Mouse (Mus musculus) midbrain, embryonic 13.5 days (tissue): ENCODE measurements around the gene Hsp90b1. TPM values are rescaled to one million over a fixed set of nuclear protein-coding genes. Genes with fewer than 3 reads are reported as not detected.
A peak's percentile ranks its signal among the peaks of the same experiment; 100 is the strongest.

ENCODE experiments used
- ATAC-seq: fragments of 200-750 bp; cut with Nextera tagmentation; 2 replicates; pipeline ENCODE4 v1.8.0; 2017; ENCODE audit warnings: mild to moderate bottlenecking, moderate TSS enrichment, moderate library complexity
- H3K27ac ChIP-seq: fragments of 300-500 bp; sonication (generic); 2 replicates; pipeline ENCODE4 v1.5.1; 2015; ENCODE audit warnings: inconsistent platforms, mild to moderate bottlenecking, moderate library complexity
- H3K27me3 ChIP-seq: fragments of 300-500 bp; sonication (generic); 2 replicates; pipeline ENCODE4 v1.6.1; 2015; ENCODE audit warnings: mild to moderate bottlenecking, inconsistent platforms
- H3K36me3 ChIP-seq: fragments of 300-500 bp; sonication (generic); 2 replicates; pipeline ENCODE4 v1.6.1; 2015; ENCODE audit warnings: mild to moderate bottlenecking, inconsistent platforms
- H3K4me1 ChIP-seq: fragments of 300-500 bp; sonication (generic); replicated peaks from 2 replicates; pipeline ENCODE4 v1.6.1; 2015; ENCODE audit warnings: inconsistent platforms
- H3K4me2 ChIP-seq: fragments of 300-500 bp; sonication (generic); replicated peaks from 2 replicates; pipeline ENCODE4 v1.6.1; 2015; ENCODE audit warnings: moderate library complexity, mild to moderate bottlenecking, inconsistent platforms
- H3K4me3 ChIP-seq: fragments of 300-500 bp; sonication (generic); replicated peaks from 2 replicates; pipeline ENCODE4 v1.5.1; 2015; ENCODE audit warnings: mild to moderate bottlenecking, inconsistent platforms
- H3K9ac ChIP-seq: fragments of 300-500 bp; sonication (generic); replicated peaks from 2 replicates; pipeline ENCODE4 v1.6.1; 2015; ENCODE audit warnings: mild to moderate bottlenecking, inconsistent platforms
- H3K9me3 ChIP-seq: fragments of 300-500 bp; sonication (generic); 2 replicates; pipeline ENCODE4 v1.6.1; 2016; ENCODE audit warnings: mild to moderate bottlenecking, inconsistent platforms
- WGBS: fragments of 180-500 bp; shearing (Covaris S2); methylation state at CpG from one replicate; pipeline ENCODE4 v1.1.7; 2015; 5-methylcytosine and 5-hydroxymethylcytosine counted together
- polyA plus RNA-seq: library from polyadenylated mRNA; unstranded; fragments of >200 nt; fragmentation: Nextera tagmentation; extraction: Ambion mirVana; gene quantifications from 2 replicates; pipeline ENCODE4 v1.2.1, GENCODE M21; 2015

The Hsp90b1 gene
- polyA plus RNA-seq, result 345 and 354 TPM in 2 replicates

DNA sequence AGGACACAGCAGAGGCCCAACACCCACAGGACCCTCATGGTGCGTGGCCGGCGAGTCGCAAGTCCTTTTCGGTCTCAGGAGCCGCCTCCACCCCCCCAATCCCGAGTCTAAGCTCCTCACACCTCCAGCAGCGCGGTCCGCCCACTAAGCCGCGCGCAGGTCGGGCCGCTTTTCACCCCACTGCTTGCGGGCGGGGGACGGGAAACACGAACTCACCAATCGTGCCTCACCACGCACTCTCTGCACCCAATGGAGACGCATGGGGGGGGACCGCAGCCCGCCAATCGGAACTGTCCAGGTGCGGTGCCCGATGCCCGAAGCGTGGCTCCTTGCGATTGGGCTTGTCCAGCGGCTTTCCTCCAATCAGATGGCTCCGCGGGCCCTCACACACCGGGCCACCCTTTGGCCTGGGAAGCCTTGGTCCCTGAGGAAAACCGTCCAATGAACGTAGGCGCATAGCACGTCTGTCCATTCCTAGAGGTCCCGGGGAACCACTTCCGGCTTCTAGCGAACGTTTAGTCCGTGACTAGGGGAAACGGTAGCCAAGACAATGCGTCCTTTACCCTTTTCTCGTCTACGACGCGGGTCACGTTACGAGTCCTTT, at the start of gene Hsp90b1, which contains the start of gene Ttc41:
Gene Hsp90b1 (minus strand): TSS at position 192 of the 604 bp plus-strand sequence.
Gene Ttc41 (plus strand): TSS at position 494 of the 604 bp plus-strand sequence.
- H3K9ac ChIP-seq, result peak within 1 kb of the TSS; percentile 90
- no peaks in the 10 kb centered on the region for H3K27me3 ChIP-seq
- ATAC-seq, result peak; percentile 99
- peak within 1 kb of the TSS; percentile 96 for H3K4me2 ChIP-seq
- peaks cover 30% of the 10 kb centered on the region for H3K36me3 ChIP-seq
- H3K4me1 ChIP-seq, result peaks cover 48% of the 10 kb centered on the region
- under 1% methylated on average over 51 of the region's 51 CpGs for WGBS
- peak within 1 kb of the TSS; percentile 93 for H3K27ac ChIP-seq
- H3K4me3 ChIP-seq, result peak within 1 kb of the TSS; percentile 93
- H3K9me3 ChIP-seq, result no peaks in the 10 kb centered on the region

DNA sequence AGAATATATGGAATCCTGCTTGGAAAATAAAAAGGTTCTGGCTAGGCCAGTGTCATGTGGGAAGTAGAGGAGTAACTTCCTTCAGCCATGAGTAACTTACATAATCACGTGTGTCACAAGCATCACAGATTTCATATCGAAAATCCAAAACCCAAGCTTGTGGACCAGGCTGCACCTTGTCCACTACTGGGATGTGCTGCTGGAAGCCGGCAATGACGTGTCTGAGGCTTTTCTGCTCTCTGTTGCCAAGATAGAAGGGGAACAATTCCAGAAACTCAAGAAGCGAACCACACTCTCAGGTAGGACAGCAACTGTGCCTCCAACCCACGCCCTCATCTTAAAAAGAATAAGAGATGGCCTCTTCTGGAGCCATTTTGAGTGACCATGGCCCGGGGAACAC, 39.0 kb upstream of the Hsp90b1 start:
- no peak for ATAC-seq
- Histone ChIP-seq H3K4me2 (no peak overlapping the region), H3K27ac (no peak overlapping the region), H3K9me3 (no peaks in the 10 kb centered on the region), H3K36me3 (no peaks in the 10 kb centered on the region), H3K9ac (no peak overlapping the region), H3K4me3 (no peak overlapping the region), H3K27me3 (no peaks in the 10 kb centered on the region), H3K4me1 (no peaks in the 10 kb centered on the region)
- WGBS, result 89% methylated on average over 7 of the region's 7 CpGs

DNA sequence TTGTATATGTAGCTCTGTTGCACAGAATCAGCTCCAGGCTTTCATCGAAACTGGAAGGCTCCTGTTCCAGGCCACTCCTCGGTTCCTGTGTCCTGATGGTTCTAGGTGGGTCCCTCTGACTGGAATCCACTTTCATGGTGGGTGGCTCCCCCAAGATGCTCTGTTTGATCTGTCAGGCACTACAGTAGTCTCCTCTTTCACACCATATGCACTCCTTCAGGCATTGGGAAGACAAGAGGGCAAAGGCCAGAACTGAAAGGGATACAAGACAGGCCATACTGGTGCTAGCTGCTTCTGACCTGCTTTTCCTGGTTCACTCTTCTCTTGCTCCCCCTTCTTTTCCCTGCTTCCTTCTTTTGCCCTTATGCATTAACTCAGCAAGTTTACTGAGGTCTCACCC, 37.6 kb upstream of the Hsp90b1 start:
- no peaks in the 10 kb centered on the region for H3K9me3 ChIP-seq
- no peak overlapping the region for H3K4me3 ChIP-seq
- H3K36me3 ChIP-seq, result no peaks in the 10 kb centered on the region
- no peaks in the 10 kb centered on the region for H3K27me3 ChIP-seq
- H3K4me1 ChIP-seq, result no peaks in the 10 kb centered on the region
- no peak overlapping the region for H3K9ac ChIP-seq
- H3K27ac ChIP-seq, result no peak overlapping the region
- 97% methylated on average over 2 of the region's 2 CpGs for WGBS
- H3K4me2 ChIP-seq, result no peak overlapping the region
- ATAC-seq, result no peak

DNA sequence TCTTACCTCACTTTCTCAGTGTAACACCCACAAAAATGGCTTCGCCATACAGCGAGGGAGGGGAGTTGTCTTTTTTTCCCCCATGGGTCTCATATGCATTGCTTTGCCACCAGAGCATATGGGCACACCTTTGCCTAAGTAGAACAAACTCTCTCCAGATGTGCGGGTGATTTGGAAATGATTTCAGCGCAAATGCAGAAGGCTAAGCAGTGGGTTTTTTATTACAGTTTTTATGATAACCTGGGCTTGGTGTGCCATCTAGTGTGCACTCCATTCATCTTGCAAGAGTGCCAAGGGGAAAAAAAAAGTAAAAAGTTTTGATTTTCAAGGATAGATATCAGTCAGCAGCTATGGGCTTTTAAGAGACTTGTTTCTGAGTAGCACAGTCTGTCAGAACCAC, 29.7 kb upstream of the Hsp90b1 start:
- Histone ChIP-seq H3K27me3 (0 out of 2 replicates have a peak, but pooled peaks cover 2% of the 10 kb centered on the region), H3K9me3 (no peaks in the 10 kb centered on the region), H3K9ac (no peak overlapping the region), H3K4me3 (no peak overlapping the region), H3K27ac (no peak overlapping the region), H3K4me2 (no peak overlapping the region), H3K36me3 (no peaks in the 10 kb centered on the region), H3K4me1 (no peaks in the 10 kb centered on the region)
- ATAC-seq, result no peak
- 92% methylated on average over 4 of the region's 4 CpGs for WGBS

DNA sequence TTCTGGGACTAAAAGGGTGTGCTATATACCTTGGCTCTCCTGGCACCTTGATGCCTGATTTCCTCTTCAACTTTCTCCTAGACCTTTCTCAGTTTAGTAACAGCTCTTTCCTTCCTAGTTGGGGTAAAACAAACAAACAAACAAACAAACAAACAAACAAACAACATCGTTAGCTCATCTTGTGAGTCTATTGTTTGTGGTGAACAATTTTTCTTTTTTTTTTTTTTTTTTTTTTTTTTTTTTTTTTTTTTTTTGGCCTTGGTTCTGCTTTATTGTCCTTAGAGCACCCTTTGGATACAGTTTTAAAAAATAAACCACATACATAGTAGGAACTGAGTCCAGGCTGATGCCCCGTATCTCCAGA, 26.2 kb upstream of the Hsp90b1 start:
- peaks cover 11% of the 10 kb centered on the region for H3K4me1 ChIP-seq
- ATAC-seq, result no peak
- no peaks in the 10 kb centered on the region for H3K36me3 ChIP-seq
- 0 out of 2 replicates have a peak, but pooled peaks cover 3% of the 10 kb centered on the region for H3K27me3 ChIP-seq
- H3K4me3 ChIP-seq, result no peak overlapping the region
- no peaks in the 10 kb centered on the region for H3K9me3 ChIP-seq
- no peak overlapping the region for H3K27ac ChIP-seq
- WGBS, result 61% methylated on average over 2 of the region's 2 CpGs
- no peak overlapping the region for H3K4me2 ChIP-seq
- no peak overlapping the region for H3K9ac ChIP-seq

DNA sequence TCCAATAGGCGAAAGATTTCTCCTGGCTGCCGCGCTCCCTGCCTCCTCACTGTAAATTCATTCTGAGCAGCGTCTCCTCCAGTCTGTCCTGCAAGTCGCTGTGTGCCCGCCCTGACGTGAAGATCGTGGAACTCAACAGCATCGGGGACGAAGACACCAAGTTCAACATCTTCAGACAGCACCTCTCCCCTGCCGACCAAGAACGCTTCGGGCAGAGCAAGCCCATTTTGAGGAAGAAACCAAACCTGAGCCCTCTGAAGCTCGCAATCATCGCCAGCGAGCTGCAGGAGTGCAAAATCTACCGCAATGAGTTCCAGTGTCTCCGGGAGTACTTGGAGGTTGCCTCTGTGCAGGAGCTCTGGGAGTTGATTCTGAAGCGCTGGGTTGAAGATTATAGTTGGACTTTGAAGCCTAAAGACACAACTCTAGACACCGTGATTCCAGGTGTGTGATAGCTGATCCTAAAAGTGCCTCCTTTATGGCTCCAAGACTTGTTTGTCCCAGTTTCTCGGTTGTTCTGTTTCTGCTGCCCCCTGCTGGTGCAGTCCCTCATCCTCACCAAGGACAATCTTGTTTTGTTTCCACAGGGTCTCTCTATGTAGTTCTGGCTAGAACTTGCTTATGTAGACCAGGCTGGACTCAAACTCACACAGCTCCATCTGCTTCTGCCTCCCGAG, 25.7 kb upstream of the Hsp90b1 start:
- peak overlapping the region; percentile 51 for H3K9ac ChIP-seq
- peak; percentile 51; the same call in 1 of the 2 replicates for ATAC-seq
- no peak overlapping the region for H3K27ac ChIP-seq

DNA sequence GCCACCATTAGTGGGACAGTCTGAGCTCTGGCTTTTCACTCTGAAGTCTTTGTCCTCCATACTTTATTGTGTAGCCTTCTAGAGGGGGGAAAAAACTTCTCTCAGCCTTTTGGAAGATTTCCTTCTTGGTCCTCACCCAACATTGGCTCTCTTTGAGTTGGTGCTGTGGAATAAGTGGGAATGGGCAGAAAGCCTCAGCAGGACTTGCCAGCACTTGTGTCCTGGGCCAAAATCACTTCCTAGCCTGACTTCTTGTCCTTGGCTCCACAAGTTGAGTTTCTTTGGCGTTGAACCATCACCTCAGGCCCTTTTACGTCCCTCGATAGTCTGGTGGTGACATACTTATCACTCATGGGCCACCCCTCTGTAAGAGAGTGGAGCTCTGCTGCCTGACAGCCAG, 22.9 kb upstream of the Hsp90b1 start:
- no peak overlapping the region for H3K27ac ChIP-seq
- no peak overlapping the region for H3K4me2 ChIP-seq
- no peak overlapping the region for H3K4me3 ChIP-seq
- no peak overlapping the region for H3K9ac ChIP-seq
- 0 out of 2 replicates have a peak, but pooled peaks cover 3% of the 10 kb centered on the region for H3K27me3 ChIP-seq
- ATAC-seq, result no peak
- H3K4me1 ChIP-seq, result peaks cover 11% of the 10 kb centered on the region
- no peaks in the 10 kb centered on the region for H3K36me3 ChIP-seq
- H3K9me3 ChIP-seq, result no peaks in the 10 kb centered on the region
- WGBS, result 97% methylated on average over 3 of the region's 3 CpGs

More for the DNA sequence above, 25.7 kb upstream of the Hsp90b1 start:
- 12% methylated on average over 22 of the region's 22 CpGs for WGBS
- Histone ChIP-seq H3K4me3 (peak overlapping the region; percentile 43), H3K27me3 (0 out of 2 replicates have a peak, but pooled peaks cover 3% of the 10 kb centered on the region), H3K4me2 (peak overlapping the region; percentile 59), H3K4me1 (peaks cover 11% of the 10 kb centered on the region), H3K9me3 (no peaks in the 10 kb centered on the region), H3K36me3 (no peaks in the 10 kb centered on the region)

DNA sequence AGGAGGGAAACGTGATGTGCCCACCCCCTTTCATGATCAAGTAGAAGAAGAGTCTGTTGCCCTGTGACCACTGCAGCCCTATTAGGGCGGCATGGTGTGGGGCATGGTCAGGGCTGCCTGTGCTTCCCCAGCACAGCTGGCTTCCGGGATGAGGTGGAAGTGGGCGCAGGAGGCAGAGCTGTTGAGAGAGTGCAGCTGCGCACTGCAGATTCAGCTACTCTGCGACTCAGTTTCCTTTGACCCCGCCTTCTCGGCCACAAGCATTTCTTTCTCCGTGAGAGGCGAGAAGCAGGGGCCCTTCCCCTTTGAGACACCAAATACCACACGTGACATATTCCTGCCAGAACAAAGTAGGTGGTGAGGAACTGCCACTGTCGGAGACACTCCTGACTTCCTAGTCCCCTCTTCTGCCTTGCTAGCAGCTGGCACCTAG, 22.3 kb upstream of the Hsp90b1 start:
- peaks cover 11% of the 10 kb centered on the region for H3K4me1 ChIP-seq
- peak overlapping the region; percentile 56 for H3K4me2 ChIP-seq
- 0 out of 2 replicates have a peak, but pooled peaks cover 3% of the 10 kb centered on the region for H3K27me3 ChIP-seq
- peak overlapping the region; percentile 33 for H3K4me3 ChIP-seq
- peak overlapping the region; percentile 52; the same call in 1 of the 2 replicates for H3K9ac ChIP-seq
- ATAC-seq, result peak; percentile 86
- no peak overlapping the region for H3K27ac ChIP-seq
- 8% methylated on average over 12 of the region's 12 CpGs for WGBS
- H3K9me3 ChIP-seq, result no peaks in the 10 kb centered on the region
- no peaks in the 10 kb centered on the region for H3K36me3 ChIP-seq

DNA sequence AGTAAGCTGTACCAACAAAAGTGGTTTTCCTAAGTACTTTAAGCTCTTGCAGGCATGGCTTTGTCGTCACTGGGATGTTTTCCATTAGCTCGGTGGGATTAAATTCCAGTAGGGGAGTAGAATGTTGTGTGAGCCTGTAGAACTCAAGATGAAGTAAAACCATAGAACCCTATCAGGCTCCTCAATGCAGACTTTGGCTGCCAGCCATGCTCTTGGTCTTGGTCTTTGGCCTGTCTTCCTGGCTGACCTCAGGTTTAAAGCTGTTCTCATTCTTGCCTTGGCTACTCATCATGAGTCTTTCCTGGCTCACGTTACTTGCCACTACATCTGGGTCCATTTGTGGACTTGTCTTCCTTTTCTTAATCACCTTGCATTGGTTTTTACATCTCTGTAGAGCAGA, 6.8 kb upstream of the Hsp90b1 start:
- no peaks in the 10 kb centered on the region for H3K27me3 ChIP-seq
- H3K4me1 ChIP-seq, result no peaks in the 10 kb centered on the region
- no peaks in the 10 kb centered on the region for H3K9me3 ChIP-seq
- 81% methylated on average over 3 of the region's 3 CpGs for WGBS
- H3K4me3 ChIP-seq, result no peak overlapping the region
- no peaks in the 10 kb centered on the region for H3K36me3 ChIP-seq
- ATAC-seq, result no peak
- H3K9ac ChIP-seq, result no peak overlapping the region
- H3K27ac ChIP-seq, result no peak overlapping the region
- no peak overlapping the region for H3K4me2 ChIP-seq

DNA sequence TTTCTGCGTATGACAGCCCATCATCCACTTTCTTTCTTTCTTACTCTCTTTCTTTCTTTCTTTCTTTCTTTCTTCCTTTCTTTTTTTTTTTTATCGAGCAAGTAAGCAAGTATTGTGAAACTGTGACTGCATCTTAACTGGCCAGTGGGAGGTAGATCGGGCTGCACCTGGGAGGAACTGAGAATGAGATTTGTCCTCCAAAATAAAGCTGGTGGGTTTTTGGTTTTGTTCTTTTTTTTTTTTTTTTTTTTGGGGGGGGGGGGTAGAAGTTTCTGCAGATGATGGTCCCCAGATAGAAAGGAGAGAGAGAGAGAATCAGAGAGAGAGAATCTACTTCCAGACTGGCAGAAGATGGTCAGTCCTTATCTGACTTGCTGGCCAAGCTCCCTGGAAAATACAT, 1.8 kb upstream of the Hsp90b1 start:
- no peak overlapping the region for H3K9ac ChIP-seq
- 90% methylated on average over 3 of the region's 3 CpGs for WGBS
- no peak overlapping the region; the same call in 1 of the 2 replicates for H3K27ac ChIP-seq
- no peaks in the 10 kb centered on the region for H3K27me3 ChIP-seq
- H3K9me3 ChIP-seq, result no peaks in the 10 kb centered on the region
- peaks cover 14% of the 10 kb centered on the region for H3K36me3 ChIP-seq
- no peak for ATAC-seq
- H3K4me3 ChIP-seq, result no peak overlapping the region
- peak overlapping the region; percentile 61; the same call in 1 of the 2 replicates for H3K4me2 ChIP-seq
- H3K4me1 ChIP-seq, result peaks cover 33% of the 10 kb centered on the region

DNA sequence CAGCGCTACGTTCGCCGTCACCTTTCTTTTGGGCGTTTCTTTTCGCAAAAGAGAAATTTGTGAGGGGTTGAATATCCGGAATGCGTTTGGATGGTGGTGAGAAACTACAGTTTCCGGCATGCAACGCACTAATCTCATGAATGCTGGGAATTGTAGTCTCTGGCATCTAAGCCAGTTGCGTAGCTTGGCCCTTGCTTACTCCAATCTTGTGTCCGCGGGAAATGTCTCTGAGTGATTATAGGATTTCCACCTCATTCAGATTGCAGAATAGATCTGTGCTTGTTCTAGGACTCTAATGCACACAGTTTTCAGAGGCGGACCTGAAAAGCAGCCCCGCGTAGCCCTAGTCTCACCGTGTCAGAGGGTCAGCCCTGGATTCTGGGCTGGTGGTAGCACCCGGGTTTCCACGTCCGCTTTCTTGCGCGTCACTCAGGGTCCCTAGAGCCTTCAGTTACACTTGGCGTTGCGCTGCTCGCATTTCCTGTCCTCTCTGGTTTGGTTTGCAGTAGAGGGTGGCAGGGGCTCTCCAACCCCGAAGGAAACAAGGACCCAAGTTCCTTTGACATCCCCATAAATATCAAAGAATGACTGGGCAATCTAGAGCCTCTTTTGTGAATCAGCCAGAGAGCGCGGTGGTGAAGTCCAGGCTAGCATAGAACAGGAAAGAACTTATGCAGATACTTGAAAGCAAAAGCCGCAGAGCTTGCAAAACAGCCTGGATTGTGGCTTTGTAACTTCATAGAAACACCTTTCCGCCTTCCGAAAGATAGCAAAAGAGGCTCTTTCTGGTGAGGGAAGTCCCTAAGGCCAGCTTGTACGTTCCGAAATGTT, 828 bp upstream of the Hsp90b1 start:
- Histone ChIP-seq H3K4me3 (peak overlapping the region; percentile 93), H3K36me3 (peaks cover 23% of the 10 kb centered on the region), H3K27me3 (no peaks in the 10 kb centered on the region), H3K9me3 (no peaks in the 10 kb centered on the region), H3K4me1 (peaks cover 41% of the 10 kb centered on the region), H3K27ac (peak overlapping the region; percentile 93), H3K4me2 (peak overlapping the region; percentile 61), H3K9ac (peak overlapping the region; percentile 71)
- 5% methylated on average over 33 of the region's 33 CpGs for WGBS
- peak; percentile 89 for ATAC-seq
